Mouse (Mus musculus): Measurements from ENCODE around the gene Rapgef5. TPM values are rescaled to one million over a fixed set of nuclear protein-coding genes. Genes with fewer than 3 reads are reported as not detected.

The Rapgef5 gene
- total RNA-seq, 2 experiments from 2014 or later: 106 to 111 TPM

- no peak for DNase-seq (ENCODE audit: extremely low spot score in 1 of 2, low spot score in 2 of 2)
- intact Hi-C loops (cut with DNase I): no loop called here
Measured at GRCm38 (mm10) chr12:117524311-117525013, 8.2 kb downstream of the Rapgef5 start.

- intact Hi-C loops (cut with DNase I): no loop called here
- peak in 1 of 2 experiments; percentile 34 for DNase-seq (ENCODE audit: extremely low spot score in 1 of 2, low spot score in 2 of 2)
Measured at GRCm38 (mm10) chr12:117527889-117528288, 11.6 kb downstream of the Rapgef5 start.

DNA sequence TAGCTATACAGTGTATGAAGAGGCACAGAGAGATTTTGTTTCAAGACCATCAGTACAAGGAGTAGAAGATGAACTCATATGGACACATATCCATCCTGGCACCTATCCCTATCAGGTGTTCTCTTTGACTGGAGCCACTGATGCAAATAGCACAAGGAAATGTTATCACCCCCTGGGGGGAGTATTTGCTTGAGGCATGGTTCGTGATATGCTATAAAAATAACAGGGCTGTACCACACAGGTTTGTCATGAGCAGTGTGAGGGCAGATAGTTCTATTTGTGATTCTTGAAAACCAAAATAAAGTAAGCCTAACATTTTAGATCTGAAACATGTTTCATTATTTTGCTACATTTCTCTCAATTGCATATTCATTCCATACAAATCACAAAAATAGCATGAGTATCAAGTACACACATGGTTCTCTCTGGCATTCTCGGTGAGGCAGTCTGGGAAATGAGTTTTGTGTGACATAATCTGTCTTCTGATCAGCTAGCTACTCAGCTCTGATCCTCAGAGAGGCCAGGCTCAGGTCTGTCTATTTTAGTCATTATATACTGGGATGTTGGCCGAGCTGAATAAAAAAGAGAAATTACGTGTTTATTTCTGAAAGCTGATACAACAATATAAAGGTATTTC is 12.3 kb downstream of the Rapgef5 start:
- intact Hi-C loops (cut with DNase I): no loop called here
- DNase-seq (ENCODE audit: extremely low spot score in 1 of 2, low spot score in 2 of 2): no peak

DNA sequence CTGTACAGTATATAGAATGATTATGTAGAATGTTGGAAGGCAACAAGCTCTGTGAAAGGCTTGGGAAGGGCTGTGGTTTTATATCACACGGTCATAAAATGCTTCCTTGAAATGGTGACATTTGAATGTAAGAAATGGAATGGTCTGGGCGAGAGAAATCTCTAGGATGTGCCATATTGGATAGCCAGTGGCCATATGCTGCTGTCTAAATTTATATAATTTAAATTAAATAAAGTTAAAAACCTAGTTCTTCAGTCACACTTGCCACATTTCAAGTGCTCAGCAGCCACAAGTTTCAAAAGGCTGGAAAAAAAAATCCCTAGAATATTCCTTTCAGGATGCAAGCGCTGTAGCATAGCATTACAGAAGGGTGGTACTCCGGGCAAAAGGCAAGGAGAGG is 14.8 kb downstream of the Rapgef5 start:
- DNase-seq (ENCODE audit: extremely low spot score in 1 of 2, low spot score in 2 of 2): peak in 1 of 2 experiments; percentile 21
- intact Hi-C loops (cut with DNase I): loop anchor here (5.0 kb wide), 2 partner anchors 49 to 99 kb away; no protein-coding TSS in a partner anchor

GRCm38 (mm10) chr12:117533176-117534086 is 17.2 kb downstream of the Rapgef5 start:
- intact Hi-C loops (cut with DNase I): loop anchor here (5.0 kb wide), 2 partner anchors 51 to 101 kb away; no protein-coding TSS in a partner anchor
- DNase-seq (ENCODE audit: extremely low spot score in 1 of 2, low spot score in 2 of 2): peak in 1 of 2 experiments; percentile 71

GRCm38 (mm10) chr12:117534087-117534751 is 17.9 kb downstream of the Rapgef5 start:
- intact Hi-C loops (cut with DNase I): loop anchor here (5.0 kb wide), 2 partner anchors 52 to 102 kb away; no protein-coding TSS in a partner anchor
- DNase-seq (ENCODE audit: extremely low spot score in 1 of 2, low spot score in 2 of 2): peak; percentile 50 to 78

GRCm38 (mm10) chr12:117540352-117540751 is 24.1 kb downstream of the Rapgef5 start:
- DNase-seq (ENCODE audit: extremely low spot score in 1 of 2, low spot score in 2 of 2): no peak
- intact Hi-C loops (cut with DNase I): no loop called here

DNA sequence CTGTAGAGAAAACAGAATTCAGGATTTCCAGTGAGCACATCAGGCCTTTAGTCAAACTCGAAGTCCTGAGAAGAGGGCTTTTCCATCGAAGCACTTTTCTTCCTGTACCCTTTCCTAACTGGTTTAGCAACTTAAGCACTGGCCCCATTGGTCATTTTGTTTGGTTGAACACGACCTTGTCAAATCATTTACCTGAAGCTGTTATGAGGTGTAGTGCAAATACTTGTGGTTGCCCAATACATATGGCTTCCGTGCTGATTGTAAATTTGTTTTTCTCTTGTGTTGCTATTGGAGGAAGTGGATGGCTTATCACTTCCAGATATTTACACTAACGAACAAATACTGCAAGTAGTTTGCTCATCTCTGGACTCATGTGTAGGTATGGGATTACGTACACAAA is 29.0 kb downstream of the Rapgef5 start:
- intact Hi-C loops (cut with DNase I): no loop called here
- no peak for DNase-seq (ENCODE audit: extremely low spot score in 1 of 2, low spot score in 2 of 2)

DNA sequence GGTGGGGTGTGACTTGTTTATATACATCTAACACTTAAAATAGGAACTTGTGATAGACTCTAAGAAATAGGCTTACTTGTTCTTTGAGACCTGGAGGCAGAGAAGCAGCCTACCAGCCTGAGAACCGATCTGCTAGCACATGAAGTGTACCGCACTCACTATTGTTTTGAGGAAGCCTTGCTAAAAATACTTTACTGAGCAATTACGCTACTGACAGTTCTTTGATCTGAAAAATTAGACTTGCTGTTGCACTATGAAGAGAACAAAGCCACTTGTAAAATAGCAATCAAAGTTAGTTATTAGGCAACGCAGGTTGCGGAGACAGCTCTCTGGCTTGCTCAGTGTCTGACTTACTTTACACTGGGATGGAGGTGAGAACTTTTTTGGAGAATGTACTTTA is 37.1 kb downstream of the Rapgef5 start:
- no peak for DNase-seq (ENCODE audit: extremely low spot score in 1 of 2, low spot score in 2 of 2)
- intact Hi-C loops (cut with DNase I): no loop called here

- DNase-seq (ENCODE audit: extremely low spot score in 1 of 2, low spot score in 2 of 2): no peak
- intact Hi-C loops (cut with DNase I): no loop called here
Measured at GRCm38 (mm10) chr12:117554612-117555063, 38.4 kb downstream of the Rapgef5 start.

DNA sequence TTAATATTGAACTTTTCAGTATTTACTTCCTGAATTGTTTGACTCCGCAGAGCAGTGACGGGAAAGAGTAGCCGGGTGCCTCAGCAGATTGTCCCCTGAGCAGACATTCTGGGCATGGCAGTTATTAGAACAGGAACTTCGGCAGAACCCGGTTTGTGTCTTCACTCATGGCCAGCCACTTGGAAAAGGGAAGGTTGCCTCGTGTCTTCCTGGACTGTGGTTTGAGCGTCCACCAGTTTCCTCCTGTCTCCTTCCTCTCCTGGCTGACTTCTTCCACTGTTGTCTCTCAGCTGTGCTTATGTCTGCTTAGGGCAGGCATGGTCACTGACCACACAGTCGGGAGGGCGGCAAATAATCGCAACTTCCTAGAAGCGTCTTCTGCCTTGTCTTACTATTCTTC is 44.2 kb downstream of the Rapgef5 start:
- intact Hi-C loops (cut with DNase I): no loop called here
- peak; percentile 41 to 54 for DNase-seq (ENCODE audit: extremely low spot score in 1 of 2, low spot score in 2 of 2)

DNA sequence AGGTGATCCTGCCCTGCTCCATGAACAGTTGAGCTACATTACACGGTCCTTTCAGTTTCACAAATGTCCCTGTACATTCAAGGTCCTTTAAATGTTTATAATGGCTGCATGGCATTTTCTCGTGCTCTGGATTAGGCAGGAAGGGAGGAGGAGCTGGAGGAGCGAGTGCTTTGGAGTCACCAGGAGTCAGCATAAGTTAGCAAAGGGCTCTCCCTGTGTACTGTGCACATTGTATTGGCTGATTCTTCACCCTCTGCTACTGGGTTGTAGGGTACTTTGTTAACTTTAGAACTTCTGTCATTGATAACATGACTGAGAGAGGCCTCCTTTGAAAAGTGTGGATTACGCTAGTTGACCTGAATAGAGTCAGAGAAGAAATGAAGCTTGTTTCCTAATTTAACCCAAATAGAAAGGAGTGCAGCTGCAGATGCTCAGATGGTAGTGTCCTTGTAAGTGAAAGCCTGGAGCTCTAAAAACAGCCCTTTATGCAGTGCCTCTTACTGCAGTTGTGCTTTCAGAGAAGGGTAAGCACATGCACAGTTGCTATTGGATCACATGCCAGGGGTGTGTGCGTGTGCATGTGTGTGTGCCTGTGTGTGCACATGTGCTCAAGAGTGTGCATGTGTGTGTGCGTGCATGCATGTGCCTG is 45.3 kb downstream of the Rapgef5 start:
- intact Hi-C loops (cut with DNase I): no loop called here
- no peak for DNase-seq (ENCODE audit: extremely low spot score in 1 of 2, low spot score in 2 of 2)

DNA sequence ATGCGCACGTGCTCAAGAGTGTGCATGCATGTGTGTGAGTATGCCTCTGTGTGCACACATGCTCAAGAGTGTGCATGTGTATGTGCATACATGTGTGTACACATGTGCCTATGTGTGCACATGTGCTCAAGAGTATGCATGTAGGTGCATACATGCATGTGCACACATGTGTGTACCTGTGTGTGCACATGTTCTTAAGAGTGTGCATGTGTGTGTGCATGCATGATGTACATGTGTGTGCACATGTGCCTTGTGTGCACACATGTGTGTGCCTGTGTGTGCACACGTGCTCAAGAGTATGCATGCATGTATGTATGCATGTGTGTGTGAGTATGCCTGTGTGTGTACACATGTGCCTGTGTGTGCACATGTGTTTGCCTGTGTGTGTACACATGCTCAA is 45.8 kb downstream of the Rapgef5 start:
- DNase-seq (ENCODE audit: extremely low spot score in 1 of 2, low spot score in 2 of 2): no peak
- intact Hi-C loops (cut with DNase I): no loop called here

- intact Hi-C loops (cut with DNase I): no loop called here
- no peak for DNase-seq (ENCODE audit: extremely low spot score in 1 of 2, low spot score in 2 of 2)
Measured at GRCm38 (mm10) chr12:117563859-117564258, 47.6 kb downstream of the Rapgef5 start.

GRCm38 (mm10) chr12:117566298-117566697 is 50.0 kb downstream of the Rapgef5 start:
- DNase-seq (ENCODE audit: extremely low spot score in 1 of 2, low spot score in 2 of 2): no peak
- intact Hi-C loops (cut with DNase I): no loop called here

DNA sequence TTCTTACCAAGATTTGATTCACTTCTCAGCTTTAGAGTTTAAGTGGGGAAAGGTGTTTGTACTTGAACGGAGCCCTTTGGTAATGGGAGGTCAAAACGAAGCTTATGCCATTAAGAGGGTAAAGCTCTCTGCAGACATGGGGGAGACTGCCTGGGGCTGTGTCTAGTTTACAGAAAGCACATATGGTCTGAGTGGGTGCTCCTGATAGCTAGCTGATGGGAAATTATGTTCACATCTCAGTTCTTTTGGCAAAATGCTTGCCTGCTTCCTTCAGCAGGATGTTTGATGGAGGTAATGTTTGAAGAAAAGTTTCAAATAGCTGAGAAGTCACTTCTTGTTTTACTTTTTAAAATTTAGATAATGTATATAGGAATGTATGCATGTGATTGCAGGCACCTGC is 53.4 kb downstream of the Rapgef5 start:
- DNase-seq (ENCODE audit: extremely low spot score in 1 of 2, low spot score in 2 of 2): no peak
- intact Hi-C loops (cut with DNase I): no loop called here

DNA sequence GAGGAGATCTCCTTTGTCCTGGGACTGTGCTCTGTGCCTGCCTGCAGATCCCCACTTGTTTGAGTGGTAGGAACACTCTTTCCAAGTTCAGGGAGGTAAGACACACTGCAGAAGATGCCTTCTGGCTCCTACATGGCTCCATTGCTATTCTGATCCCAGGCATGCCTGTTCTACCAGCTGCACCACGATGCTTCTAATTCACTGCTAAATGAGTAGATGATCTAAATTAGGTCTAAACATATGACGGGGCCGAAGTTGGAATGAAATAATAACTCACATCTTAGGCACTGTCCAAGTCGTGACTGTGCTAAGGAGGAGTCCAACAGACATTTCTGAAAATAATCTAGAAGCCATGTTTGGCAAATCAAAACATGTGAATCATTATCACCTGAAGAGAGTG is 68.0 kb downstream of the Rapgef5 start:
- no peak for DNase-seq (ENCODE audit: extremely low spot score in 1 of 2, low spot score in 2 of 2)
- intact Hi-C loops (cut with DNase I): no loop called here

- intact Hi-C loops (cut with DNase I): loop anchor here (5.0 kb wide), 3 partner anchors 158 to 183 kb away; no protein-coding TSS in a partner anchor
- no peak for DNase-seq (ENCODE audit: extremely low spot score in 1 of 2, low spot score in 2 of 2)
Measured at GRCm38 (mm10) chr12:117585390-117585789, 69.1 kb downstream of the Rapgef5 start.

Measured in left cerebral cortex, postnatal 10 days (tissue).